Mouse (Mus musculus) lung, postnatal 0 days (tissue): ENCODE results near the gene Nt5c3b. TPM values are rescaled to one million over a fixed set of nuclear protein-coding genes. Genes with fewer than 3 reads are reported as not detected.
A peak's percentile ranks its signal among the peaks of the same experiment; 100 is the strongest.

Experiments
- ATAC-seq: fragments of 200-750 bp; cut with Nextera tagmentation; 2 replicates; pipeline ENCODE4 v1.8.0; 2017; ENCODE audit warnings: moderate library complexity
- DNase-seq: peaks from one replicate; pipeline ENCODE4 v3.0.0-alpha.2; 2016; ENCODE audit warnings: low spot score
- H3K27ac ChIP-seq: fragments of 300-500 bp; sonication (generic); 2 replicates; pipeline ENCODE4 v1.5.1; 2014; ENCODE audit warnings: antibody characterized with exemption, mild to moderate bottlenecking, low read length, mixed read lengths
- H3K27me3 ChIP-seq: fragments of 300-500 bp; sonication (generic); replicated peaks from 2 replicates; pipeline ENCODE4 v1.6.1; 2014; ENCODE audit warnings: low read length, mixed read lengths; ENCODE audit not compliant: insufficient read depth
- H3K36me3 ChIP-seq: fragments of 300-500 bp; sonication (generic); 2 replicates; pipeline ENCODE4 v1.6.1; 2014; ENCODE audit warnings: low read length, mixed read lengths; ENCODE audit not compliant: insufficient read depth
- H3K4me1 ChIP-seq: fragments of 300-500 bp; sonication (generic); 2 replicates; pipeline ENCODE4 v1.6.1; 2014; ENCODE audit warnings: antibody characterized with exemption, low read depth, low read length, mixed read lengths; ENCODE audit not compliant: insufficient read depth
- H3K4me2 ChIP-seq: fragments of 300-500 bp; sonication (generic); replicated peaks from 2 replicates; pipeline ENCODE4 v1.6.1; 2014; ENCODE audit warnings: low read depth, mild to moderate bottlenecking, low read length, moderate library complexity, mixed read lengths
- H3K4me3 ChIP-seq: fragments of 300-500 bp; sonication (generic); 2 replicates; pipeline ENCODE4 v1.5.1; 2014; ENCODE audit warnings: low read depth, low read length
- H3K9ac ChIP-seq: fragments of 300-500 bp; sonication (generic); replicated peaks from 2 replicates; pipeline ENCODE4 v1.6.1; 2014; ENCODE audit warnings: low read depth, mild to moderate bottlenecking
- H3K9me3 ChIP-seq: fragments of 300-500 bp; sonication (generic); 2 replicates; pipeline ENCODE4 v1.6.1; 2016; ENCODE audit warnings: low read length, mixed read lengths
- CTCF ChIP-seq: IDR thresholded peaks from 2 replicates; pipeline ENCODE4 v1.5.1; 2016; ENCODE audit warnings: antibody characterized with exemption, mild to moderate bottlenecking
- EP300 ChIP-seq: IDR thresholded peaks from 2 replicates; pipeline ENCODE4 v1.6.1; 2016; ENCODE audit warnings: antibody characterized with exemption, mild to moderate bottlenecking, control low read depth
- WGBS: fragments of 180-500 bp; shearing (Covaris S2); extraction: QIAGEN DNeasy Blood & Tissue Kit; methylation state at CpG from one replicate; pipeline ENCODE4 v1.1.7; 2014; 5-methylcytosine and 5-hydroxymethylcytosine counted together
- polyA plus RNA-seq: library from polyadenylated mRNA; unstranded; fragments of >200 nt; fragmentation: Nextera tagmentation; extraction: Ambion mirVana; gene quantifications from 2 replicates; pipeline ENCODE4 v1.2.1, GENCODE M21; 2015

Gene Nt5c3b
- polyA plus RNA-seq, 1 experiment from 2014 or later: 56.3 TPM

DNA sequence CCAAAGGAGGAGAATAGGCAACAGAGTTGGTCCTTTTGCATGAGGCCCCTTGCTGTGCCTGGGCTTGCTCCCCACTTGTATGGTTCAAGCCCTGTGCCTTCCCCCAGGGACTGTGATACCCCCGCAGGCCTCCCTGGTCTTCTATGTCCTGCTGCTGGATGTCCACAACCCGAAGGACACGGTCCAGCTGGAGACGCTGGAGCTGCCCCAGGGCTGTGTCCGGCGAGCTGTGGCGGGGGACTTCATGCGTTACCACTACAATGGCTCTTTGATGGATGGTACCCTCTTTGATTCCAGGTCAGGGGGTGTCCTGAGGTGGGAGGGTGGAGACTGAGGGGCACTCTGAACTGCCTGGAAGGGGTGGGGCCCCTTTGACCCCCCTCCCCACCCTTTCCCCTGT lies 20.1 kb downstream of the Nt5c3b start:
- Histone ChIP-seq H3K27me3 (no peaks in the 10 kb centered on the region), H3K4me1 (peaks cover 2% of the 10 kb centered on the region; the same call in 1 of the 2 replicates), H3K4me2 (no peak overlapping the region), H3K9me3 (no peaks in the 10 kb centered on the region), H3K36me3 (peaks cover 5% of the 10 kb centered on the region; the same call in 1 of the 2 replicates), H3K9ac (no peak overlapping the region), H3K4me3 (no peak overlapping the region), H3K27ac (no peak overlapping the region)
- no peak for DNase-seq
- no peak for ATAC-seq
- no peak for TF ChIP-seq CTCF
- TF ChIP-seq EP300: no peak
- WGBS: 86% methylated on average over 8 of the region's 8 CpGs

DNA sequence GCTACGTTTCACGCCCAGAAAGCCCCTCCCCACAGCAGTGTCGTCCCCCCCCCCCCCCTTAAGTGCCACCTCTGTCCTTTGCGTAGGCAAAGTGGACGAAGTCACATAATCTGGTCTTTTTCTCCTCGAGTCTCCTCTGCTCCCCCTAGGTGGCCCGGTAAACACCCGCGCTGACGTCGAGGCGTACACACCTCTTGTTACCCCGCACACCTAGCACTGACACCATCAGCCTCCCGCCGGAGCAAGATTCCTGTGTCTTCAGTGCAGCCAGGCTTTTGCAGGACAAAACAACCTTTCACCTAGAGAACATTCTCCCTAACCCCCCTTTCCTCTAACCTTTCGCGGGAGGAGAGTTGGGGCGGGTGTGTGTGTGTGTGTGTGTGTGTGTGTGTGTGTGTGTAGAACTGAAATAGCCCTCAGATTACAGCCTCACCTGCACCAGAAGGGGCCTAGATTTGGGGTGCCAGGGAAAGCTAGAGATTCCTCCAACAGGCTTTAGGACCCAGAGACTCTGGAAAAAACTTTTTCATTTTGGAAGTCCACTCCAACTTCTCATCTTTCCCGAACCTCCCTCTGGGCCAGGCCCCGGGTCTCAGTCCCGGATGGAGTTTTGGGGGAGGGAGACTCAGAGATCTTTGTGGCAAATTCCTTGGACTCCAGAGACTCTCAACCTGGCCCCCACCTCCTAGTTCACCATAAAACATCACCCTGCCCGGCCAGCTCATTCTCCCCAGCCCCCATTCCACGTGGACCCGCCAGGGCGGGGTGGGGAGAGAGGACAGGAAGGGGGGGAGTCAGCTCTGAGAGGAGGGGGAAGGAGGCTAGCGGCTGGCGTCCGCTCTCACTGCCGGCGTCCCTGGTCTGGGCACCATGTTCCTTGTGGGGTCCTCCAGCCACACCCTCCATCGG lies 26.4 kb downstream of the Nt5c3b start, which contains the start of gene Fkbp10:
TSS of gene Fkbp10 (plus strand) at position 784 of the 909 bp plus-strand sequence.
- peak; percentile 86 for DNase-seq
- peak; percentile 28 for ATAC-seq
- H3K9ac ChIP-seq: peak within 1 kb of the TSS; percentile 39
- H3K4me2 ChIP-seq: peak within 1 kb of the TSS; percentile 61
- no peaks in the 10 kb centered on the region for H3K36me3 ChIP-seq
- H3K9me3 ChIP-seq: no peaks in the 10 kb centered on the region
- TF ChIP-seq CTCF (0 out of 2 replicates have a peak, but pooled peaks have one; percentile 2), EP300 (no peak)
- WGBS: under 1% methylated on average over 26 of the region's 31 CpGs
- peak within 1 kb of the TSS; percentile 52 for H3K4me3 ChIP-seq
- H3K4me1 ChIP-seq: peaks cover 20% of the 10 kb centered on the region
- no peaks in the 10 kb centered on the region for H3K27me3 ChIP-seq
- peak within 1 kb of the TSS; percentile 94 for H3K27ac ChIP-seq

DNA sequence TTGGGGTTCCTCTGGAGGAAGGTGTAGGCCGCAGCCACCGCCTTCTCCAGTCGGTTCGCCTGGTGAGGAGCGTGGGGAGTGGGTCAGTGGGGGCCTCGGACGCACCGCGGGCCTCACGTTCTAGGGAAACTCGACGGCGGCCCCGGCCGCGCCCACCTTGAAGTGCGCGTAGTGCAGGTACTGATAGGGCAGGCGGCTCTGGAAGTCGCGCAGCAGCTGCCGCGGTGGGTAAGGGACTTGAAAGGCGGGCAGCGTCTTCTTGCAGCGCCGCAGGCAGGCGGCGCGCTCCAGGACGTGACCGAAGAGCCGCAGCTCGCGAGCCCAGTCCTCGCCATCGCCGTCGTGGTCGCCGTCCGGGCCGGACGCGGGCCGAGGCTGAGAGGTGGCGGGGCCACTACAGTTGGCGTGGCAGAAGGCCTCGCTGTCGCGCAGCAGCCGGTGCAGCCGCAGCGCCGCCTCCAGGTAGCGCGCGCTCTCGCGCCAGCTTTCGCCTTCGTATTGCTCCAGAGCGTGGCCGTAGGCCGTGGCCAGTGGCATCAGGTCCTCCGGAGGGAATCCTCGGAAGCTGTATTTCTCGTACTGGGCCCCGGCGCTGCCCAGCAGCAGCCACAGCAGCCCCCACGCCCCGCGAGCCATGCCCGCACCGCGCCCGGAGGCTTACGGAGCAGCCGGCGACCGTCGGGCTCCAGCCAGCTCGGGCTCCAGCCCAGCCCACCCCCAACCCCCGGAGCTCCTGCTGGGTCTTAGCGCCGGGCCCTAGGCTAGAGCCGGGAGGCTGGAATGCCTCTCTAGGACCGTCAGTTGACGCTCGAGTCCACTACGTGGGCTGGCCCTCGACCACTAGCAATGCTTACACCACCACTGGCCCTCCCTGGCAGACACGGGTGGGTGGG lies 27.3 kb downstream of the Nt5c3b start, which contains the start of gene P3h4:
TSS of gene P3h4 (minus strand) at position 816 of the 893 bp plus-strand sequence.
- peak within 1 kb of the TSS; percentile 94 for H3K27ac ChIP-seq
- H3K9ac ChIP-seq: peak within 1 kb of the TSS; percentile 39
- peak within 1 kb of the TSS; percentile 52 for H3K4me3 ChIP-seq
- TF ChIP-seq EP300: no peak
- peak; percentile 89 for TF ChIP-seq CTCF
- ATAC-seq (peak; percentile 95), DNase-seq (peak; percentile 96)
- WGBS: 2% methylated on average over 56 of the region's 93 CpGs
- no peaks in the 10 kb centered on the region for H3K36me3 ChIP-seq
- H3K9me3 ChIP-seq: no peaks in the 10 kb centered on the region
- H3K4me1 ChIP-seq: peaks cover 20% of the 10 kb centered on the region
- H3K27me3 ChIP-seq: no peaks in the 10 kb centered on the region
- H3K4me2 ChIP-seq: peak within 1 kb of the TSS; percentile 61

DNA sequence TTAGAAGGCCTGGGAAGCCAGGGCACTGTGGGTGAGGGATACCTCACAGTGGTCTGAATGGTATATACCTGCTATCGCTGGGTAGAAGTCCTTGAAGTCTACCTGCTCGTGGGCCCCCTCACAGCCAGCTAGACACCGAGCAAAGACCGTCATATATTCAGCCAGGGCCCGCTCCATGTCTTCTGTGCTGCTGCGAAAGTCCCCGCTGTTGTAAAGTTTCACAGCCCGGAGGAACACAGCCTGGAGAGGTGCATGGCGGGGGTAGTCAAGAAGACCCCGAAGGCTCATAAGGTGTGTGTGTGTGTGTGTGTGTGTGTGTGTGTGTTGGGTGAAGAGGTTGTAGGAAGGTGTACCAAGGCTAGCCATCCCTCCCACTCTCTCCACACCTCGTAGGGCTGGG lies 28.1 kb downstream of the Nt5c3b start:
- Histone ChIP-seq H3K27ac (peak overlapping the region; percentile 94; the same call in 1 of the 2 replicates), H3K36me3 (peaks cover 5% of the 10 kb centered on the region; the same call in 1 of the 2 replicates), H3K27me3 (no peaks in the 10 kb centered on the region), H3K4me2 (peak overlapping the region; percentile 61), H3K9ac (peak overlapping the region; percentile 39), H3K9me3 (no peaks in the 10 kb centered on the region), H3K4me3 (peak overlapping the region; percentile 52), H3K4me1 (peaks cover 20% of the 10 kb centered on the region)
- TF ChIP-seq CTCF (no peak), EP300 (no peak)
- ATAC-seq (no peak), DNase-seq (no peak)
- WGBS: 44% methylated on average over 11 of the region's 11 CpGs

DNA sequence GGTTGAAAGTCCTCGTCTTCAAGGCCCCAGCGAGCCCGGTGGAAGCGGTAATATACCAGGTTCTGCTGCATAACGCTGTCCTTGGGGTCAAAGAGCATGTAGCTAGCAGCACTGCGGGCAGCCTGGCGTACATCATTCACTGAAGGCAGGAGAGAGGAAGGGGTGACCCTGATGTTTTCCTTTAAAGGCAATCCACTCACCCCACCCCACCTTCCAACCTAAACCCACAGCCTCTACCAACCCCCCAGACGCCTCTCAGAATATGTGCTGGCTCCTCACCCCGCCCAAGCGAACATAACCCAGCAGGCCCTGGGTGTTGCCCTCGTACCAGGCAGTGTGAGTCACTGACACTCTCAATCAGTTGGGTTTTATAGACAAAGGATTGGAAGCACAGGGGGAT lies 29.9 kb downstream of the Nt5c3b start:
- 65% methylated on average over 11 of the region's 11 CpGs for WGBS
- H3K9me3 ChIP-seq: no peaks in the 10 kb centered on the region
- H3K4me2 ChIP-seq: no peak overlapping the region; the same call in 1 of the 2 replicates
- TF ChIP-seq EP300 (no peak), CTCF (no peak)
- H3K27me3 ChIP-seq: no peaks in the 10 kb centered on the region
- ATAC-seq (no peak), DNase-seq (no peak)
- H3K36me3 ChIP-seq: peaks cover 5% of the 10 kb centered on the region; the same call in 1 of the 2 replicates
- H3K9ac ChIP-seq: no peak overlapping the region
- H3K4me1 ChIP-seq: peaks cover 20% of the 10 kb centered on the region
- no peak overlapping the region for H3K4me3 ChIP-seq
- no peak overlapping the region for H3K27ac ChIP-seq
